Mouse (Mus musculus) CH12.LX (cell line): ENCODE measurements around the gene Tmem106b. TPM values are rescaled to one million over a fixed set of nuclear protein-coding genes. Genes with fewer than 3 reads are reported as not detected.

Experiments
- DNase-seq: peaks from one replicate; pipeline ENCODE4 v3.0.0-alpha.2; 2013; ENCODE audit errors: extremely low read depth
- H3K27ac ChIP-seq: 2 replicates; pipeline ENCODE4 v1.5.1; 2012; ENCODE audit warnings: low read depth, mild to moderate bottlenecking, control low read depth, moderate library complexity; ENCODE audit not compliant: insufficient read depth
- H3K27me3 ChIP-seq: replicated peaks from 2 replicates; pipeline ENCODE3; 2012; ENCODE audit warnings: inconsistent platforms
- H3K36me3 ChIP-seq, 2 experiments: replicated peaks in 1 of 2; 2 replicates each; pipeline versions ENCODE3 to v1.6.1; 2012; ENCODE audit warnings: inconsistent platforms in 1 of 2, low read length in 1 of 2, mild to moderate bottlenecking in 1 of 2, mixed read lengths in 1 of 2, moderate library complexity in 1 of 2; ENCODE audit not compliant: control insufficient read depth in 1 of 2, insufficient read depth in 1 of 2
- H3K4me1 ChIP-seq, 2 experiments: 2 replicates each; pipeline ENCODE4 v1.6.1; 2012; ENCODE audit warnings: inconsistent platforms in 1 of 2, moderate library complexity in 1 of 2; ENCODE audit not compliant: insufficient read depth in 2 of 2, control insufficient read depth in 1 of 2
- H3K4me2 ChIP-seq: 2 replicates; pipeline ENCODE4 v1.6.1; 2012; ENCODE audit warnings: low read depth, mild to moderate bottlenecking, control low read depth; ENCODE audit not compliant: poor library complexity, insufficient read depth, severe bottlenecking
- H3K4me3 ChIP-seq, 3 experiments: fragments of 150-350 bp in 1 of 3; sonication (generic) in 1 of 3; replicated peaks in 1 of 3; 2 replicates each; pipeline versions ENCODE3 to v1.5.1; 2011 to 2012; ENCODE audit warnings: low read depth in 2 of 3, low read length in 2 of 3, mild to moderate bottlenecking in 2 of 3, moderate library complexity in 2 of 3, control low read depth in 1 of 3, improper control_type of control experiment in 1 of 3, inconsistent platforms in 1 of 3, mixed read lengths in 1 of 3; ENCODE audit not compliant: poor library complexity in 1 of 3
- H3K79me2 ChIP-seq: replicated peaks from 2 replicates; pipeline ENCODE4 v1.6.1; 2012; ENCODE audit warnings: mild to moderate bottlenecking, moderate library complexity; ENCODE audit not compliant: control insufficient read depth, poor library complexity, insufficient read depth, severe bottlenecking; ENCODE audit errors: extremely low read depth
- H3K9ac ChIP-seq: 2 replicates; pipeline ENCODE4 v1.6.1; 2012; ENCODE audit warnings: low read depth, mild to moderate bottlenecking, control low read depth, moderate library complexity; ENCODE audit not compliant: insufficient read depth
- H3K9me3 ChIP-seq: replicated peaks from 2 replicates; pipeline ENCODE3; 2012; ENCODE audit warnings: low read length, inconsistent platforms, mixed read lengths
- CHD2 ChIP-seq: IDR thresholded peaks from 2 replicates; pipeline ENCODE4 v1.6.1; 2011; ENCODE audit warnings: low read length, improper control_type of control experiment
- ELF1 ChIP-seq: IDR thresholded peaks from 2 replicates; pipeline ENCODE4 v1.6.1; 2014; ENCODE audit warnings: low read depth, mild to moderate bottlenecking, inconsistent platforms, low read length, improper control_type of control experiment
- EP300 ChIP-seq: IDR thresholded peaks from 2 replicates; pipeline ENCODE4 v1.6.1; 2011; ENCODE audit warnings: low read length, improper control_type of control experiment
- ETS1 ChIP-seq: conservative IDR thresholded peaks from 2 replicates; pipeline ENCODE4 v1.6.1; 2012; ENCODE audit warnings: low read depth, mild to moderate bottlenecking, inconsistent platforms, low read length, improper control_type of control experiment, moderate library complexity
- GABPA ChIP-seq: IDR thresholded peaks from 2 replicates; pipeline ENCODE4 v1.6.1; 2012; ENCODE audit warnings: low read depth, low read length, improper control_type of control experiment, inconsistent platforms; ENCODE audit not compliant: insufficient replicate concordance
- HCFC1 ChIP-seq: IDR thresholded peaks from 2 replicates; pipeline ENCODE4 v1.6.1; 2012; ENCODE audit warnings: low read depth, mild to moderate bottlenecking, inconsistent platforms, low read length, improper control_type of control experiment
- IRF4 ChIP-seq: IDR thresholded peaks from 2 replicates; pipeline ENCODE4 v1.6.1; 2014; ENCODE audit warnings: low read depth, mild to moderate bottlenecking, inconsistent platforms, low read length, improper control_type of control experiment
- JUND ChIP-seq: conservative IDR thresholded peaks from 2 replicates; pipeline ENCODE4 v1.6.1; 2011; ENCODE audit warnings: low read depth, low read length, improper control_type of control experiment
- MAFK ChIP-seq: IDR thresholded peaks from 2 replicates; pipeline ENCODE4 v1.6.1; 2011; ENCODE audit warnings: low read length, improper control_type of control experiment; ENCODE audit not compliant: insufficient replicate concordance
- MAX ChIP-seq: IDR thresholded peaks from 2 replicates; pipeline ENCODE4 v1.6.1; 2011; ENCODE audit warnings: low read length, improper control_type of control experiment
- MXI1 ChIP-seq: IDR thresholded peaks from 2 replicates; pipeline ENCODE4 v1.6.1; 2011; ENCODE audit warnings: mild to moderate bottlenecking, low read depth, low read length, improper control_type of control experiment
- MYC ChIP-seq: IDR thresholded peaks from 2 replicates; pipeline ENCODE4 v1.6.1; 2011; ENCODE audit warnings: low read depth, mild to moderate bottlenecking, improper control_type of control experiment, low read length
- NRF1 ChIP-seq: IDR thresholded peaks from 2 replicates; pipeline ENCODE4 v1.6.1; 2014; ENCODE audit warnings: low read depth, mild to moderate bottlenecking, inconsistent platforms, low read length, improper control_type of control experiment, moderate library complexity
- PAX5 ChIP-seq: IDR thresholded peaks from 2 replicates; pipeline ENCODE4 v1.6.1; 2012; ENCODE audit warnings: low read length, inconsistent platforms, mixed read lengths
- POLR2A ChIP-seq: IDR thresholded peaks from 2 replicates; pipeline ENCODE4 v1.6.1; 2011; ENCODE audit warnings: low read depth, mild to moderate bottlenecking, improper control_type of control experiment, low read length
- POLR2AphosphoS2 ChIP-seq: IDR thresholded peaks from 2 replicates; pipeline ENCODE4 v1.6.1; 2011; ENCODE audit warnings: low read depth, low read length, improper control_type of control experiment
- RAD21 ChIP-seq: IDR thresholded peaks from 2 replicates; pipeline ENCODE4 v1.6.1; 2011; ENCODE audit warnings: low read depth, mild to moderate bottlenecking, low read length, improper control_type of control experiment, moderate library complexity
- RCOR1 ChIP-seq: conservative IDR thresholded peaks from 2 replicates; pipeline ENCODE4 v1.6.1; 2012; ENCODE audit warnings: low read depth, mild to moderate bottlenecking, inconsistent platforms, low read length, improper control_type of control experiment
- SIN3A ChIP-seq: IDR thresholded peaks from 2 replicates; pipeline ENCODE4 v1.6.1; 2012; ENCODE audit warnings: low read length, improper control_type of control experiment, inconsistent platforms
- SMC3 ChIP-seq: IDR thresholded peaks from 2 replicates; pipeline ENCODE4 v1.6.1; 2011; ENCODE audit warnings: low read depth, low read length, improper control_type of control experiment
- TCF12 ChIP-seq: IDR thresholded peaks from 2 replicates; pipeline ENCODE4 v1.6.1; 2014; ENCODE audit warnings: low read depth, mild to moderate bottlenecking, inconsistent platforms, low read length, improper control_type of control experiment
- ZC3H11A ChIP-seq: IDR thresholded peaks from 2 replicates; pipeline ENCODE4 v1.6.1; 2012; ENCODE audit warnings: low read depth, mild to moderate bottlenecking, inconsistent platforms, low read length, improper control_type of control experiment
- ZKSCAN1 ChIP-seq: IDR thresholded peaks from 2 replicates; pipeline ENCODE4 v1.6.1; 2012; ENCODE audit warnings: low read depth, inconsistent platforms, low read length, improper control_type of control experiment, borderline replicate concordance
- dilution Hi-C: fragments of 300-500 bp; cut with MboI; formaldehyde crosslinking; loops from 2 replicates; pipeline ENCODE4 v1.14.3; 2020; ENCODE audit warnings: low sequenced_read_pairs; ENCODE audit not compliant: extremely low pct_unique_long_range_greater_than_20kb, extremely low pct_ligation_motif_present
- in situ Hi-C: fragments of 300-500 bp; cut with MboI; formaldehyde crosslinking; loops from 3 replicates; pipeline ENCODE4 v1.14.3; 2019; ENCODE audit warnings: low sequenced_read_pairs, low pct_ligation_motif_present, low pct_unique_long_range_greater_than_20kb, mixed read lengths
- polyA plus RNA-seq: library from polyadenylated mRNA; unstranded; fragments of >175 nt; gene quantifications from 2 replicates; pipeline ENCODE4 v1.2.1, GENCODE M21; 2012; ENCODE audit warnings: low read depth; ENCODE audit not compliant: insufficient read length
- total RNA-seq, 2 experiments: library from RNA; depleted of rRNA; stranded (reverse); fragments of 300-350 nt in 1 of 2; fragments of >200 nt in 1 of 2; gene quantifications; 2 replicates each; pipeline ENCODE4 v1.2.3; 2012 to 2014

The Tmem106b gene
- total and polyA plus RNA-seq, 3 experiments: 19.8 to 25.0 (median 23.1) TPM

DNA sequence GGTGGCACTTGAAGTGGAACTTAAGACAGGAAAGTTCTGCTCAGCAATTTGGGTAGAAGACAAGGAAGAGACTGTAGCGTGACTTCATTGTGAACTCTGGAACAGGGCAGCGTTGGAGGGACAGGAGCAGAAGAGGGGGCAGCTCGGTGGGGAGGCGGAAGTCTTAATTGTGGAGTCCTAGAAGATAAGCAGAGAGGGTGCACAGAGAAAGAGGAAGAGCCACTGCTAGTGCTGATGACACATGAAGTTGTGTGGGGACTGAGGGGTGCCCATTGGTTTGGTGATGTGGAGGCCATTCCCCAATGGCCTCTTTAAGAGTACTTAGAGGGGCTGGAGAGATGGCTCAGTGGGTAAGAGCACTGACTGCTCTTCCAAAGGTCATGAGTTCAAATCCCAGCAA, 3.5 kb downstream of the Tmem106b start:
- Histone ChIP-seq H3K79me2 (no peaks in the 10 kb centered on the region), H3K9ac (no peak overlapping the region), H3K4me3 (no peak overlapping the region), H3K27ac (no peak overlapping the region), H3K27me3 (no peaks in the 10 kb centered on the region), H3K4me1 (peaks cover 0 to 11% of the 10 kb centered on the region in 2 experiments; a peak in 2 of 4 replicates), H3K4me2 (no peak overlapping the region), H3K36me3 (peaks cover 24 to 56% of the 10 kb centered on the region in 2 experiments), H3K9me3 (no peaks in the 10 kb centered on the region)
- in situ Hi-C loops (no loop called here), dilution Hi-C loops (no loop called here)
- no peak for TF ChIP-seq HCFC1
- TF ChIP-seq SMC3: no peak
- TF ChIP-seq ELF1: no peak
- TF ChIP-seq RAD21: no peak
- no peak for TF ChIP-seq EP300
- TF ChIP-seq CHD2: no peak
- TF ChIP-seq MYC: no peak
- no peak for TF ChIP-seq MAFK
- no peak for TF ChIP-seq POLR2AphosphoS2
- TF ChIP-seq TCF12: no peak
- TF ChIP-seq IRF4: no peak
- no peak for TF ChIP-seq POLR2A
- TF ChIP-seq SIN3A: no peak
- TF ChIP-seq ZC3H11A: no peak
- no peak for TF ChIP-seq ZKSCAN1
- DNase-seq: no peak

DNA sequence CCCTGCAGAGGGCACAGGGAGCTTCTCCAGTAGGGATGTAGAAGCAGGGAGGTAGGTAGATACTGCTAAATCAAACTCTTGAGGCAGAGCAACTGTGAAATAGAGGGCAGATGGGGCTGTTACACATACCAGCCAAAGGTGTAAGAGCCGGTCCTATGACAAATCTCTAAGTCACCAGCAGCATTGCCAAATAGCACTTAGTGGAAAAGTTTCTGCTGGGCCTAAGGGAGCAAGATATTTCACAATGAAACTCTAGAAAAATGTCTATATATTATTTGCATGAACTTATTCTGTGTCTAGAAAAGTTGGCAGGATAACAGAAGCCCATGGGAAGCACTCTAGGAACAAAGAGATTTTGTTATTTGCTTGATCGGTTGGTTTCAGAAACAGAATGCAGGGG, 4.3 kb downstream of the Tmem106b start:
- Histone ChIP-seq H3K4me3 (no peak overlapping the region), H3K79me2 (no peaks in the 10 kb centered on the region), H3K9ac (no peak overlapping the region), H3K4me2 (no peak overlapping the region), H3K27ac (no peak overlapping the region), H3K9me3 (no peaks in the 10 kb centered on the region), H3K27me3 (no peaks in the 10 kb centered on the region), H3K4me1 (peaks cover 0 to 11% of the 10 kb centered on the region in 2 experiments; a peak in 2 of 4 replicates), H3K36me3 (peaks cover 32 to 65% of the 10 kb centered on the region in 2 experiments)
- no peak for DNase-seq
- TF ChIP-seq EP300: no peak
- no peak for TF ChIP-seq GABPA
- TF ChIP-seq POLR2A: no peak
- TF ChIP-seq RCOR1: no peak
- TF ChIP-seq ETS1: no peak
- TF ChIP-seq JUND: no peak
- no peak for TF ChIP-seq TCF12
- no peak for TF ChIP-seq ZKSCAN1
- no peak for TF ChIP-seq MAX
- TF ChIP-seq MXI1: no peak
- no peak for TF ChIP-seq NRF1
- no peak for TF ChIP-seq PAX5
- no peak for TF ChIP-seq CHD2
- in situ Hi-C loops: no loop called here
- dilution Hi-C loops: no loop called here
